Mouse (Mus musculus) liver, postnatal 0 days (tissue): ENCODE data around the gene Arl16.
A peak's percentile ranks its signal among the peaks of the same experiment; 100 is the strongest.

ENCODE experiments used
- CTCF ChIP-seq: sonication (generic); IDR thresholded peaks from 2 replicates; pipeline ENCODE4 v1.5.1; 2016; ENCODE audit warnings: antibody characterized with exemption, low read depth
- EP300 ChIP-seq: IDR thresholded peaks from 2 replicates; pipeline ENCODE4 v1.6.1; 2016; ENCODE audit warnings: antibody characterized with exemption, low read depth, mild to moderate bottlenecking

DNA sequence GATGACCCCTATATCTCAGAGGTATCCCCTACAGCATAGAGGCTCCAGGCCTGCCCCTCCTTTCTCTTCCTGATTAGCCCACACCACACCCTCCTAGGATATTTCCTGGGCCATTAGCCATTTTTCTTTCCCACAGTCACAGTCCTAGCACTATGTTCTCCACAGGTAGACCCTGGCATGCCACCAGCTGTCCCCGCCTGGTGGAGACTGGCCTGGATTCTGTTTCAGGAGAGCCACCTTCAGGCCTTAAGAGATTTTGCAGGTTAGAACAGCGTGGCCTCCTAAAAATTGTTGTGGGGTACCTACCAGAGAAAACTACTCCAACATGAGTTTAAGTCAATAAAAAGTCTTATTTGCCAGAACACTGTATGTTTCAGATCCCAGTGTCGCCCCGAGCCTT, 39.5 kb upstream of the Arl16 start:
- TF ChIP-seq CTCF (peak; percentile 63), EP300 (no peak)
